Mouse (Mus musculus) spleen, postnatal 36 days (tissue): ENCODE measurements at regions not wholly inside any gene's neighbourhood (a gene's known extent, or its start where the extent isn't known, plus 50 kb on each side); places are given as distances from the start of the nearest gene placed in this dataset.

Experiments used
- DNase-seq, 2 experiments: peaks; one replicate each; pipeline ENCODE4 v3.0.0; 2022; ENCODE audit warnings: low spot score in 2 of 2, mixed read lengths in 1 of 2

- DNase-seq: peak in 1 of 2 experiments; percentile 6
Observed at GRCm38 (mm10) chr2:134730547-134730946, 55.3 kb upstream of the Plcb1 start.

GRCm38 (mm10) chr2:134726713-134727112, 59.2 kb upstream of the Plcb1 start:
- no peak for DNase-seq

- no peak for DNase-seq
Observed at GRCm38 (mm10) chr2:134724071-134724470, 61.8 kb upstream of the Plcb1 start.

- no peak for DNase-seq
Observed at GRCm38 (mm10) chr2:134717815-134718362, 68.0 kb upstream of the Plcb1 start.

- no peak for DNase-seq
Observed at GRCm38 (mm10) chr2:134716531-134716930, 69.3 kb upstream of the Plcb1 start.

GRCm38 (mm10) chr2:134714001-134714400, 70.1 kb upstream of the Tmx4 start:
- no peak for DNase-seq

- DNase-seq: no peak
Observed at GRCm38 (mm10) chr2:134708754-134709153, 64.8 kb upstream of the Tmx4 start.

- no peak for DNase-seq
Observed at GRCm38 (mm10) chr2:134703067-134703466, 59.1 kb upstream of the Tmx4 start.

GRCm38 (mm10) chr2:134697424-134697823, 53.5 kb upstream of the Tmx4 start:
- no peak for DNase-seq

GRCm38 (mm10) chr2:134696394-134696793, 52.4 kb upstream of the Tmx4 start:
- no peak for DNase-seq
